Mouse (Mus musculus) heart, postnatal 0 days (tissue): ENCODE data around the gene 9930111J21Rik1. TPM values are rescaled to one million over a fixed set of nuclear protein-coding genes. Genes with fewer than 3 reads are reported as not detected.
"Not testable (repeated sequence)": the region's sequence is repeated elsewhere in the genome, so short reads cannot be mapped to it uniquely, and the experiment has no call there.

ENCODE experiments used
- ATAC-seq: fragments of 200-750 bp; cut with Nextera tagmentation; 2 replicates; pipeline ENCODE4 v1.8.0; 2017; ENCODE audit warnings: low read depth, moderate number of reproducible peaks, moderate library complexity; ENCODE audit not compliant: insufficient read depth
- DNase-seq: peaks from one replicate; pipeline ENCODE4 v3.0.0-alpha.2; 2016; ENCODE audit warnings: low spot score
- H3K27ac ChIP-seq: fragments of 300-500 bp; sonication (generic); 2 replicates; pipeline ENCODE4 v1.5.1; 2014; ENCODE audit warnings: low read depth, mild to moderate bottlenecking
- H3K27me3 ChIP-seq: fragments of 300-500 bp; sonication (generic); 2 replicates; pipeline ENCODE4 v1.6.1; 2014; ENCODE audit warnings: low read length, mixed read lengths; ENCODE audit not compliant: control insufficient read depth, insufficient read depth
- H3K36me3 ChIP-seq: fragments of 300-500 bp; sonication (generic); replicated peaks from 2 replicates; pipeline ENCODE4 v1.6.1; 2014; ENCODE audit warnings: low read length, mixed read lengths; ENCODE audit not compliant: control insufficient read depth, insufficient read depth
- H3K4me1 ChIP-seq: fragments of 300-500 bp; sonication (generic); 2 replicates; pipeline ENCODE4 v1.6.1; 2014; ENCODE audit warnings: antibody characterized with exemption; ENCODE audit not compliant: control insufficient read depth, insufficient read depth
- H3K4me2 ChIP-seq: fragments of 300-500 bp; sonication (generic); 2 replicates; pipeline ENCODE4 v1.6.1; 2014; ENCODE audit warnings: low read depth, mild to moderate bottlenecking, low read length, moderate library complexity
- H3K4me3 ChIP-seq: fragments of 300-500 bp; sonication (generic); 2 replicates; pipeline ENCODE4 v1.5.1; 2014; ENCODE audit warnings: low read depth, low read length
- H3K9ac ChIP-seq: fragments of 300-500 bp; sonication (generic); replicated peaks from 2 replicates; pipeline ENCODE4 v1.6.1; 2014; ENCODE audit warnings: low read depth, low read length, mixed read lengths
- H3K9me3 ChIP-seq: fragments of 300-500 bp; sonication (generic); replicated peaks from 2 replicates; pipeline ENCODE4 v1.6.1; 2016; ENCODE audit warnings: low read length; ENCODE audit not compliant: control insufficient read depth
- WGBS: fragments of 180-500 bp; shearing (Covaris S2); extraction: QIAGEN DNeasy Blood & Tissue Kit; methylation state at CpG from one replicate; pipeline ENCODE4 v1.1.7; 2014; 5-methylcytosine and 5-hydroxymethylcytosine counted together
- polyA plus RNA-seq: library from polyadenylated mRNA; unstranded; fragments of >200 nt; fragmentation: Nextera tagmentation; extraction: Ambion mirVana; gene quantifications from 2 replicates; pipeline ENCODE4 v1.2.1, GENCODE M21; 2015
- total RNA-seq: library from RNA; depleted of rRNA; stranded (reverse); fragments of >200 nt; gene quantifications from 2 replicates; pipeline ENCODE4 v1.2.3, GENCODE M21; 2014; ENCODE audit warnings: low replicate concordance

The 9930111J21Rik1 gene
- total and polyA plus RNA-seq, 2 experiments from 2014 or later: 0.52 to 4.9 TPM

GRCm38 (mm10) chr11:48989981-48990380 lies 10.8 kb upstream of the 9930111J21Rik1 start:
- H3K9ac ChIP-seq, H3K27me3 ChIP-seq, ATAC-seq, H3K9me3 ChIP-seq, H3K4me2 ChIP-seq, H3K4me1 ChIP-seq, H3K27ac ChIP-seq, H3K4me3 ChIP-seq, DNase-seq, H3K36me3 ChIP-seq: not testable (repeated sequence)
- 77% methylated on average over 1 of the region's 2 CpGs for WGBS

- H3K27ac ChIP-seq, ATAC-seq, H3K9me3 ChIP-seq, H3K36me3 ChIP-seq, H3K4me3 ChIP-seq, DNase-seq, H3K27me3 ChIP-seq, H3K4me1 ChIP-seq, H3K4me2 ChIP-seq, H3K9ac ChIP-seq: not testable (repeated sequence)
- 61% methylated on average over 2 of the region's 3 CpGs for WGBS
Observed at GRCm38 (mm10) chr11:48988219-48988618, 9.0 kb upstream of the 9930111J21Rik1 start.

GRCm38 (mm10) chr11:48982848-48983247 lies 3.6 kb upstream of the 9930111J21Rik1 start:
- WGBS: no CpG with 5 or more reads among the region's 3 CpGs
- DNase-seq, H3K9me3 ChIP-seq, H3K27ac ChIP-seq, H3K4me3 ChIP-seq, H3K36me3 ChIP-seq, H3K9ac ChIP-seq, H3K4me1 ChIP-seq, H3K27me3 ChIP-seq, ATAC-seq, H3K4me2 ChIP-seq: not testable (repeated sequence)

- H3K36me3 ChIP-seq, H3K4me1 ChIP-seq, H3K9ac ChIP-seq, H3K4me3 ChIP-seq, H3K27ac ChIP-seq, DNase-seq, H3K27me3 ChIP-seq, H3K9me3 ChIP-seq, H3K4me2 ChIP-seq, ATAC-seq: not testable (repeated sequence)
- no CpG with 5 or more reads among the region's 5 CpGs for WGBS
Observed at GRCm38 (mm10) chr11:48980052-48980451, 854 bp upstream of the 9930111J21Rik1 start.

- H3K36me3 ChIP-seq, H3K4me1 ChIP-seq, H3K27me3 ChIP-seq, H3K4me2 ChIP-seq, H3K27ac ChIP-seq, H3K9ac ChIP-seq, H3K4me3 ChIP-seq, H3K9me3 ChIP-seq, ATAC-seq, DNase-seq: not testable (repeated sequence)
- WGBS: no CpG with 5 or more reads among the region's 1 CpGs
Observed at GRCm38 (mm10) chr11:48978240-48978939, 808 bp downstream of the 9930111J21Rik1 start, which contains the start of gene Olfr56. TSS of gene Olfr56 (plus strand) at chr11:48978889.

GRCm38 (mm10) chr11:48974686-48975085 lies 4.5 kb downstream of the 9930111J21Rik1 start:
- not testable (repeated sequence) for H3K27me3 ChIP-seq, H3K4me1 ChIP-seq, H3K9me3 ChIP-seq, ATAC-seq, H3K9ac ChIP-seq, H3K4me2 ChIP-seq, DNase-seq, H3K27ac ChIP-seq, H3K4me3 ChIP-seq, H3K36me3 ChIP-seq
- no CpG with 5 or more reads among the region's 1 CpGs for WGBS

- not testable (repeated sequence) for DNase-seq, H3K9ac ChIP-seq, H3K27me3 ChIP-seq, H3K27ac ChIP-seq, H3K4me1 ChIP-seq, H3K9me3 ChIP-seq, H3K4me2 ChIP-seq, ATAC-seq, H3K4me3 ChIP-seq, H3K36me3 ChIP-seq
- 84% methylated on average over 6 of the region's 6 CpGs for WGBS
Observed at GRCm38 (mm10) chr11:48946090-48946489, 33.1 kb downstream of the 9930111J21Rik1 start, which contains the start of gene Psme2b. TSS of gene Psme2b (minus strand) at chr11:48946190.

- H3K27me3 ChIP-seq, H3K4me2 ChIP-seq, H3K36me3 ChIP-seq, ATAC-seq, H3K4me3 ChIP-seq, H3K4me1 ChIP-seq, H3K27ac ChIP-seq, H3K9ac ChIP-seq, DNase-seq, H3K9me3 ChIP-seq: not testable (repeated sequence)
Observed at GRCm38 (mm10) chr11:48939286-48939685, 39.9 kb downstream of the 9930111J21Rik1 start.

- H3K27ac ChIP-seq, H3K4me2 ChIP-seq, H3K4me3 ChIP-seq, H3K36me3 ChIP-seq, H3K27me3 ChIP-seq, H3K4me1 ChIP-seq, H3K9me3 ChIP-seq, ATAC-seq, H3K9ac ChIP-seq, DNase-seq: not testable (repeated sequence)
- WGBS: no CpG with 5 or more reads among the region's 3 CpGs
Observed at GRCm38 (mm10) chr11:48935291-48935690, 43.9 kb downstream of the 9930111J21Rik1 start.
